Mouse (Mus musculus): ENCODE measurements around the gene Esr1. TPM values are rescaled to one million over a fixed set of nuclear protein-coding genes. Genes with fewer than 3 reads are reported as not detected.
"Not testable (repeated sequence)": the region's sequence is repeated elsewhere in the genome, so short reads cannot be mapped to it uniquely, and the experiment has no call there.

Gene Esr1
- polyA plus RNA-seq, 2 experiments, result 0.79 to 1.1 TPM

DNA sequence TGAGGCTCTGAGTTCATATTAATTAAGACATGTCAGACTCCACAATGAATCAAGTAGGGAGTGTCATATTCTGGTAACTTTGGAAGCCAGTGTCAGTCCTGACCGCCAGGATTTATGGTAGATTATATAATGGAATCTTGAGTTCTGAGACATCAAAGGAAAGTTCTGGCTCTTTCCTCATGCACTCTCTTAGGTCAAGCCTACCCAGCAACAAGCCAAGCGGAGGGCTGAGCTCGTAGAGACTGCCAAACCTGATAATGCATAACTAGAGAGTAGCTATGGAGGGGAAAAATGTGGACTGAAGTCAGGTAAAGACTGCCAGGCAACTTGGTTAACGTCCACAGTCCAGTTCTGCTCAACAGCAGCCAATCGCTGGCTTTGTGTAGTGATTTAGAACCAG is 7.3 kb downstream of the Esr1 start:
- no peak for TF ChIP-seq POLR2A (IDR thresholded peaks at IDR 0.05; ENCODE audit: borderline replicate concordance, extremely low read depth, insufficient read depth, insufficient read length)
- DNase-seq (ENCODE audit: low spot score), result no peak
- Histone ChIP-seq H3K4me1 (ENCODE audit: control insufficient read depth, insufficient read depth, low read length) (peaks cover 7% of the 10 kb centered on the region; the same call in 1 of the 2 replicates), H3K27me3 (ENCODE audit: control insufficient read depth, insufficient read depth, low read length) (no peaks in the 10 kb centered on the region), H3K27ac (replicated peaks; ENCODE audit: low read depth, low read length) (no peak overlapping the region), H3K36me3 (ENCODE audit: control insufficient read depth, insufficient read depth, low read length) (no peaks in the 10 kb centered on the region), H3K4me3 (replicated peaks; ENCODE audit: low read length) (no peak overlapping the region), H3K4me2 (replicated peaks; ENCODE audit: low read depth, low read length, severe bottlenecking) (no peak overlapping the region), H3K9me3 (ENCODE audit: control insufficient read depth, low read length) (no peaks in the 10 kb centered on the region), H3K9ac (ENCODE audit: low read depth, low read length, severe bottlenecking) (no peak overlapping the region)
- 66% methylated on average over 5 of the region's 5 CpGs for WGBS
- no peak for ATAC-seq (ENCODE audit: low FRiP score, low read depth)

DNA sequence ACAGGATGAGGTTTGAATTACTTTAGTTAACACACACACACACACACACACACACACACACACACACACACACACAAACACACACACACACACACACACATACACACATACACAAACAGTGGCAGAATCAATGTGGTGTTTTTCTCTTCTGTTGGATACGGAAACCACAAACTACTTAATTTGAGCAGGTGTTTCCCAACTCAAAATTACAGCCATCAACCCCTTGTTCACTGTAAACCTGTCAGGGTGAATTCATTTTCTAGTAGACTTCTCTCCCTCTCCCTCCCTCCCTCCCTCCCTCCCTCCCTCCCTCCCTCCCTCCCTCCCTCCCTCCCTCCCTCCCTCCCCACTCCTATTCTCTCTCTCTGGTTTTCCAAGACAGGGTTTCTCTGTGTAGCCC is 8.0 kb downstream of the Esr1 start:
- H3K4me2 ChIP-seq (replicated peaks; ENCODE audit: low read depth, low read length, severe bottlenecking); H3K9me3 ChIP-seq (ENCODE audit: control insufficient read depth, low read length); H3K9ac ChIP-seq (ENCODE audit: low read depth, low read length, severe bottlenecking); ATAC-seq (ENCODE audit: low FRiP score, low read depth); H3K27me3 ChIP-seq (ENCODE audit: control insufficient read depth, insufficient read depth, low read length); H3K27ac ChIP-seq (replicated peaks; ENCODE audit: low read depth, low read length); H3K36me3 ChIP-seq (ENCODE audit: control insufficient read depth, insufficient read depth, low read length); H3K4me1 ChIP-seq (ENCODE audit: control insufficient read depth, insufficient read depth, low read length); H3K4me3 ChIP-seq (replicated peaks; ENCODE audit: low read length); DNase-seq (ENCODE audit: low spot score): not testable (repeated sequence)
- 50% methylated on average over 1 of the region's 1 CpGs for WGBS

DNA sequence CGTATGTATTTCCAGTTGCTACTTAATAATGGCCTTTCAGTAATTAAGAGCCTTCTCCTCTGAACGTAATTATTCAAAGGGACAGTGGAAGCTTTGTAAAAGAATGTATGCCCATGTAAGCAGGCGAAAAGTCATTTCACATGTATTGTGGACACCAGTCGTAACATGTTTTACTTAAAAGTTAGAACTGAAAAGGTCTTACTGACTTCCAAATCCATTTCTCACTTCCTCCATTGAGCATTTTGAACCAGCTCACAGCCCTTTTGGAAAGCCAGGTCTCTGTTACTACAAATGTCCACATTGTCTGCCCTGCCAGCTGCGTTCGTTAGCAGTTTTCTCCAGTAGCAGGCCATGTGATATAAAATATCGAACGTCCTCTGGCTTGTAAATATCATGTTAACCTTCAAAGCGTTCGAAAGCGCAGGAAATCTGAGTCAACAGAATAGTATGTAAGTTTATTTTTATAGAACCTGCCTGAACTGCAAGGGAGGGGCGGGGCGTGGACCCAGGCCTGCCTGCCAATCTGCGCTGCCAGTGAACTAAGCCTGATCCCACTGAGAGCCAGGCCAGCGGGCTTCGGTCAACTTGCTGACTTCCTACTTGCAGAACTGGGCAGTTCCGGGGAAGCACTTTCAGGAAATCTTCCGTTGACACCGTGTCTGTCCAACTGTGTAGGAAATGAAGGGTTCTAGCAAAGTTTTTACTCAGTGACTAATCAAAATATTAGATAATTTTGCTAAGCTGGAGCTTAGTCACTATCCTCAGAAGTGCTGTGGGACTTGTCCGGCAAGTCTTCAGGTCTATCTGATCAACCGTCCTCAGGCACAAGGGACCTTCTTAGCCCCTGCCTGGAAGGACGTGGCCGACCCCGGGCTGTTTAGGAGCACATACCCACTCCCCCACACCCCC is 9.5 kb downstream of the Esr1 start:
- DNase-seq (ENCODE audit: low spot score) (peak; percentile 40), ATAC-seq (ENCODE audit: low FRiP score, low read depth) (peak; percentile 77)
- H3K36me3 ChIP-seq (ENCODE audit: control insufficient read depth, insufficient read depth, low read length), result no peaks in the 10 kb centered on the region
- H3K9me3 ChIP-seq (ENCODE audit: control insufficient read depth, low read length), result no peaks in the 10 kb centered on the region
- peak overlapping the region; percentile 35 for H3K4me2 ChIP-seq (replicated peaks; ENCODE audit: low read depth, low read length, severe bottlenecking)
- H3K27me3 ChIP-seq (ENCODE audit: control insufficient read depth, insufficient read depth, low read length), result no peaks in the 10 kb centered on the region
- H3K4me1 ChIP-seq (ENCODE audit: control insufficient read depth, insufficient read depth, low read length), result peaks cover 7% of the 10 kb centered on the region; the same call in 1 of the 2 replicates
- H3K9ac ChIP-seq (ENCODE audit: low read depth, low read length, severe bottlenecking), result no peak overlapping the region
- no peak for TF ChIP-seq POLR2A (IDR thresholded peaks at IDR 0.05; ENCODE audit: borderline replicate concordance, extremely low read depth, insufficient read depth, insufficient read length)
- H3K4me3 ChIP-seq (replicated peaks; ENCODE audit: low read length), result no peak overlapping the region
- H3K27ac ChIP-seq (replicated peaks; ENCODE audit: low read depth, low read length), result peak overlapping the region; percentile 55; the same call in 1 of the 2 replicates
- WGBS, result 38% methylated on average over 24 of the region's 24 CpGs

DNA sequence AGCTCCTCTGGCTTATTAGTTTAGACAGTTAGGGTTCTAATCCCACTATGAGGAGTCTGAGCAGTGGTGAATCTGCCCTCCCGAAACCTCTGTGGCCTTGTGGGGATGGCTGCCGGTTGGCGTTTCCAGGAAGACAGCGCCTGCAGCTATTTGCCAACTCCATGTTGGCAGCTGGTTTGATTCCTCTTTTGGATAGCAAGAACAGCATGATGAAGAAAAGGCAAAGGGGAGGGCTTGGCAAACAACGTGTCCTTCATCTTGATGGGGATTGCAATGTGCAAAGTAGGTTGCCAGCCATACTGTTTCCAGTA is 10.1 kb downstream of the Esr1 start:
- H3K4me2 ChIP-seq (replicated peaks; ENCODE audit: low read depth, low read length, severe bottlenecking), result no peak overlapping the region
- H3K27me3 ChIP-seq (ENCODE audit: control insufficient read depth, insufficient read depth, low read length), result no peaks in the 10 kb centered on the region
- H3K4me3 ChIP-seq (replicated peaks; ENCODE audit: low read length), result no peak overlapping the region
- H3K4me1 ChIP-seq (ENCODE audit: control insufficient read depth, insufficient read depth, low read length), result peaks cover 7% of the 10 kb centered on the region; the same call in 1 of the 2 replicates
- H3K9me3 ChIP-seq (ENCODE audit: control insufficient read depth, low read length), result no peaks in the 10 kb centered on the region
- H3K36me3 ChIP-seq (ENCODE audit: control insufficient read depth, insufficient read depth, low read length), result no peaks in the 10 kb centered on the region
- WGBS, result 88% methylated on average over 5 of the region's 5 CpGs
- no peak for TF ChIP-seq POLR2A (IDR thresholded peaks at IDR 0.05; ENCODE audit: borderline replicate concordance, extremely low read depth, insufficient read depth, insufficient read length)
- H3K27ac ChIP-seq (replicated peaks; ENCODE audit: low read depth, low read length), result no peak overlapping the region
- H3K9ac ChIP-seq (ENCODE audit: low read depth, low read length, severe bottlenecking), result no peak overlapping the region
- ATAC-seq (ENCODE audit: low FRiP score, low read depth), result no peak
- DNase-seq (ENCODE audit: low spot score), result no peak

DNA sequence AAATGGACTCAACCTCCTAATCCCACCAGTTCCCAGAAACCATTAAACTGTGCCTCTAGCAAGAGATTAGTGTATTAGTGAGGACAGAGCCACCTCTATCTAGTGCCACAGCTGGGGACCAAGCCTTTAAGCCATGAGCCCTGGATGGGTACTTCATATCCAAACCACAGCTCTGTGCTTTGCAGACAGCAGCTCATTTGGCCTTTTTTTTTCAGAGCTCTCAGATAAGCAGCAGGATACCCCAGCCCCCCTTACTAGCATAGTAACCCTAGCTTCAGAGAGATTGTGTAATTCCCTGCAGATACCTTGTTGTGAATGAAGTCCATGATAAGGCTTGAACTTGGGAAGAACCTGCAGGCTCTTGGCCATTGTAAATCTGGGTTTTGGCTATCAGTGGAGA is 11.9 kb downstream of the Esr1 start:
- DNase-seq (ENCODE audit: low spot score) (no peak), ATAC-seq (ENCODE audit: low FRiP score, low read depth) (no peak)
- Histone ChIP-seq H3K4me2 (replicated peaks; ENCODE audit: low read depth, low read length, severe bottlenecking) (no peak overlapping the region), H3K9ac (ENCODE audit: low read depth, low read length, severe bottlenecking) (no peak overlapping the region), H3K36me3 (ENCODE audit: control insufficient read depth, insufficient read depth, low read length) (no peaks in the 10 kb centered on the region), H3K27ac (replicated peaks; ENCODE audit: low read depth, low read length) (no peak overlapping the region), H3K4me1 (ENCODE audit: control insufficient read depth, insufficient read depth, low read length) (peaks cover 7% of the 10 kb centered on the region; the same call in 1 of the 2 replicates), H3K27me3 (ENCODE audit: control insufficient read depth, insufficient read depth, low read length) (no peaks in the 10 kb centered on the region), H3K4me3 (replicated peaks; ENCODE audit: low read length) (no peak overlapping the region), H3K9me3 (ENCODE audit: control insufficient read depth, low read length) (no peaks in the 10 kb centered on the region)
- TF ChIP-seq POLR2A (IDR thresholded peaks at IDR 0.05; ENCODE audit: borderline replicate concordance, extremely low read depth, insufficient read depth, insufficient read length), result no peak

Data from limb, embryonic 14.5 days (tissue).